ENCODE assay signal across 11 mouse cellular contexts in genomic region chr5:115362819-115363714, GRCm38 (mm10). TPM values are rescaled to one million over a fixed set of nuclear protein-coding genes. Genes with fewer than 3 reads are reported as not detected.
DNase-seq lines count a peak whose midpoint lies in the region; ATAC-seq and TF ChIP-seq lines count a peak whose summit lies in the region.
"Had no signal": no experiment of that assay in that cellular context is flagged by ENCODE, and none has a peak within 500 bp of the region (broad histone marks: within the 10 kb centered on the region; RNA-seq: fewer than 3 reads in every experiment).

No protein-coding gene starts in this region.

- WGBS in midbrain, embryonic 10.5 days = 20% methylated on average over 16 of the region's 19 CpGs
- WGBS in midbrain, postnatal 0 days = 25% methylated on average over 17 of the region's 19 CpGs
- WGBS in forebrain, embryonic 11.5 days = 21% methylated on average over 19 of the region's 19 CpGs

- no peaks in the 10 kb centered on the region for H3K27me3 ChIP-seq in midbrain, embryonic 10.5 days (ENCODE audit: low read depth, poor library complexity, severe bottlenecking)
- H3K27me3 ChIP-seq in midbrain, postnatal 0 days (ENCODE audit: insufficient read depth, low read length) = no peaks in the 10 kb centered on the region
- H3K27me3 ChIP-seq in forebrain, embryonic 11.5 days (ENCODE audit: control insufficient read depth, insufficient read depth, low read length) = no peaks in the 10 kb centered on the region
- H3K27me3 ChIP-seq: embryonic facial prominence, embryonic 13.5 days; intestine, embryonic 15.5 days had no signal

- no peak overlapping the region for H3K9ac ChIP-seq in midbrain, postnatal 0 days (replicated peaks; ENCODE audit: low read length, poor library complexity, severe bottlenecking)
- peak overlapping the region; percentile 33 for H3K9ac ChIP-seq in forebrain, embryonic 11.5 days (ENCODE audit: low read length)
- H3K9ac ChIP-seq: embryonic facial prominence, embryonic 13.5 days; intestine, embryonic 15.5 days had no signal

- peak; percentile 36 for DNase-seq in midbrain, embryonic 10.5 days (ENCODE audit: low spot score)
- no peak for DNase-seq in midbrain, postnatal 0 days (ENCODE audit: low spot score)
- DNase-seq in forebrain, embryonic 11.5 days (ENCODE audit: low spot score) = no peak
- DNase-seq in left cerebral cortex, adult 2 months (ENCODE audit: extremely low spot score in 1 of 2, low spot score in 2 of 2) = peak; percentile 62 to 66
- peak; percentile 79 for DNase-seq in right cerebral cortex, postnatal 25 days
- no peak for DNase-seq in ovary, postnatal 36 days (ENCODE audit: low spot score)
- no peak for DNase-seq in ovary, adult 18-20 months (ENCODE audit: low spot score)
- DNase-seq in kidney, adult 18-20 months = no peak

- no peaks in the 10 kb centered on the region for H3K36me3 ChIP-seq in midbrain, embryonic 10.5 days
- H3K36me3 ChIP-seq in midbrain, postnatal 0 days (ENCODE audit: insufficient read depth, low read length) = no peaks in the 10 kb centered on the region
- no peaks in the 10 kb centered on the region for H3K36me3 ChIP-seq in forebrain, embryonic 11.5 days (ENCODE audit: control insufficient read depth, insufficient read depth, low read length)
- H3K36me3 ChIP-seq: embryonic facial prominence, embryonic 13.5 days; intestine, embryonic 15.5 days had no signal

- peak overlapping the region; percentile 25 for H3K4me3 ChIP-seq in midbrain, embryonic 10.5 days
- H3K4me3 ChIP-seq in midbrain, postnatal 0 days (ENCODE audit: low read depth, low read length) = no peak overlapping the region
- H3K4me3 ChIP-seq in forebrain, embryonic 11.5 days (ENCODE audit: low read depth, low read length) = no peak overlapping the region; the same call in 1 of the 2 replicates
- H3K4me3 ChIP-seq in left cerebral cortex, adult 2 months = no peak overlapping the region
- H3K4me3 ChIP-seq: embryonic facial prominence, embryonic 13.5 days; intestine, embryonic 15.5 days had no signal

- ATAC-seq in midbrain, postnatal 0 days (ENCODE audit: low FRiP score) = no peak
- ATAC-seq in forebrain, embryonic 11.5 days (replicated peaks; ENCODE audit: low FRiP score) = no peak
- ATAC-seq: intestine, embryonic 15.5 days had no signal

- intact Hi-C loops in left cerebral cortex, adult 2 months (cut with DNase I) = loop anchor here (10.0 kb wide), 1 partner anchor 182 kb away; no protein-coding TSS in a partner anchor

- TF ChIP-seq CTCF in midbrain, postnatal 0 days (IDR thresholded peaks at IDR 0.05) = no peak
- TF ChIP-seq CTCF in left cerebral cortex, adult 2 months (IDR thresholded peaks at IDR 0.05) = no peak

- no peak overlapping the region for H3K4me2 ChIP-seq in midbrain, postnatal 0 days (ENCODE audit: low read depth, low read length, poor library complexity, severe bottlenecking)
- H3K4me2 ChIP-seq in forebrain, embryonic 11.5 days (ENCODE audit: low read depth, low read length, severe bottlenecking) = 0 out of 2 replicates have a peak overlapping the region, but pooled peaks have one; percentile 8
- H3K4me2 ChIP-seq: embryonic facial prominence, embryonic 13.5 days; intestine, embryonic 15.5 days had no signal

- peak overlapping the region; percentile 86 for H3K27ac ChIP-seq in midbrain, embryonic 10.5 days (replicated peaks)
- H3K27ac ChIP-seq in midbrain, postnatal 0 days (ENCODE audit: low read depth, low read length) = no peak overlapping the region
- peak overlapping the region; percentile 62 for H3K27ac ChIP-seq in forebrain, embryonic 11.5 days (ENCODE audit: low read depth, low read length)
- H3K27ac ChIP-seq in left cerebral cortex, adult 2 months = peak overlapping the region; percentile 44; the same call in 1 of the 2 replicates
- H3K27ac ChIP-seq: embryonic facial prominence, embryonic 13.5 days; intestine, embryonic 15.5 days had no signal

- H3K9me3 ChIP-seq in midbrain, embryonic 10.5 days (replicated peaks) = no peaks in the 10 kb centered on the region
- no peaks in the 10 kb centered on the region for H3K9me3 ChIP-seq in midbrain, postnatal 0 days (ENCODE audit: low read length)
- H3K9me3 ChIP-seq in forebrain, embryonic 11.5 days (ENCODE audit: control insufficient read depth, low read length) = no peaks in the 10 kb centered on the region
- H3K9me3 ChIP-seq: embryonic facial prominence, embryonic 13.5 days; G1E; intestine, embryonic 15.5 days had no signal

- H3K4me1 ChIP-seq in midbrain, embryonic 10.5 days = peaks cover 40% of the 10 kb centered on the region
- no peaks in the 10 kb centered on the region for H3K4me1 ChIP-seq in midbrain, postnatal 0 days (ENCODE audit: insufficient read depth, low read length)
- H3K4me1 ChIP-seq in forebrain, embryonic 11.5 days (replicated peaks; ENCODE audit: control insufficient read depth, insufficient read depth, low read length) = peaks cover 5% of the 10 kb centered on the region; the same call in 1 of the 2 replicates
- H3K4me1 ChIP-seq: embryonic facial prominence, embryonic 13.5 days had no signal

RNA-seq across cellular contexts. Expression of gene Cox6a1, which starts 14.3 kb away (rescaled TPM):
- 861 and 874 TPM in 2 replicates for polyA plus RNA-seq in midbrain, embryonic 10.5 days (2016; fragmentation: Nextera tagmentation; extraction: Ambion mirVana)
- 1,189 and 1,342 TPM in 2 replicates for total RNA-seq in midbrain, postnatal 0 days (2014; rRNA removed)
- 1,504 and 1,624 TPM in 2 replicates for polyA plus RNA-seq in midbrain, postnatal 0 days (2015; fragmentation: Nextera tagmentation; extraction: Ambion mirVana)
- 674 and 731 TPM in 2 replicates for polyA plus RNA-seq in forebrain, embryonic 11.5 days (2014; fragmentation: Nextera tagmentation; extraction: Ambion mirVana)
- 100 to 1,000 TPM; 701 to 719 TPM for total RNA-seq in left cerebral cortex, adult 2 months (2021)

RNA-seq across cellular contexts. Expression of gene Triap1, which starts 22.0 kb away (rescaled TPM):
- 56.4 and 60.8 TPM in 2 replicates for polyA plus RNA-seq in midbrain, embryonic 10.5 days (2016; fragmentation: Nextera tagmentation; extraction: Ambion mirVana)
- total RNA-seq in midbrain, postnatal 0 days (2014; rRNA removed) = 10.7 and 16.9 TPM in 2 replicates
- 53.8 and 54.5 TPM in 2 replicates for polyA plus RNA-seq in midbrain, postnatal 0 days (2015; fragmentation: Nextera tagmentation; extraction: Ambion mirVana)
- 56.4 and 59.4 TPM in 2 replicates for polyA plus RNA-seq in forebrain, embryonic 11.5 days (2014; fragmentation: Nextera tagmentation; extraction: Ambion mirVana)
- 10 to 100 TPM; 21.4 to 24.5 TPM for total RNA-seq in left cerebral cortex, adult 2 months (2021)

RNA-seq across cellular contexts. Expression of gene Gatc, which starts 22.1 kb away (rescaled TPM):
- polyA plus RNA-seq in midbrain, embryonic 10.5 days (2016; fragmentation: Nextera tagmentation; extraction: Ambion mirVana) = 36.9 and 41.3 TPM in 2 replicates
- 17.6 and 27.8 TPM in 2 replicates for total RNA-seq in midbrain, postnatal 0 days (2014; rRNA removed)
- 39.2 and 42.4 TPM in 2 replicates for polyA plus RNA-seq in midbrain, postnatal 0 days (2015; fragmentation: Nextera tagmentation; extraction: Ambion mirVana)
- 51.5 and 51.6 TPM in 2 replicates for polyA plus RNA-seq in forebrain, embryonic 11.5 days (2014; fragmentation: Nextera tagmentation; extraction: Ambion mirVana)
- total RNA-seq in left cerebral cortex, adult 2 months (2021) = 10 to 100 TPM; 20.6 to 20.9 TPM

RNA-seq across cellular contexts. Expression of gene Srsf9, which starts 36.1 kb away (rescaled TPM):
- polyA plus RNA-seq in midbrain, embryonic 10.5 days (2016; fragmentation: Nextera tagmentation; extraction: Ambion mirVana) = 396 and 421 TPM in 2 replicates
- total RNA-seq in midbrain, postnatal 0 days (2014; rRNA removed) = 44.1 and 45.5 TPM in 2 replicates
- polyA plus RNA-seq in midbrain, postnatal 0 days (2015; fragmentation: Nextera tagmentation; extraction: Ambion mirVana) = 88.0 and 93.8 TPM in 2 replicates
- polyA plus RNA-seq in forebrain, embryonic 11.5 days (2014; fragmentation: Nextera tagmentation; extraction: Ambion mirVana) = 373 and 388 TPM in 2 replicates
- 10 to 100 TPM; 68.0 to 74.5 TPM for total RNA-seq in left cerebral cortex, adult 2 months (2021)

Comparison
In these comparisons a context has a peak if more than half of its experiments do, and no peak if none do; other contexts are left out.
1. DNase-seq: peak in midbrain, embryonic 10.5 days (single experiment), left cerebral cortex, adult 2 months (2 of 2) and right cerebral cortex, postnatal 25 days (single experiment); none in midbrain, postnatal 0 days (single experiment), forebrain, embryonic 11.5 days (single experiment), ovary, postnatal 36 days (single experiment), ovary, adult 18-20 months (single experiment) and kidney, adult 18-20 months (single experiment).